Mouse (Mus musculus) liver, postnatal 0 days (tissue): Measurements from ENCODE around the gene Pcdh9.

Experiments used
- CTCF ChIP-seq: sonication (generic); IDR thresholded peaks from 2 replicates; pipeline ENCODE4 v1.5.1; 2016; ENCODE audit warnings: antibody characterized with exemption, low read depth
- EP300 ChIP-seq: IDR thresholded peaks from 2 replicates; pipeline ENCODE4 v1.6.1; 2016; ENCODE audit warnings: antibody characterized with exemption, low read depth, mild to moderate bottlenecking

- TF ChIP-seq CTCF, result no peak
- no peak for TF ChIP-seq EP300
Observed at GRCm38 (mm10) chr14:93102755-93103154, 787.7 kb downstream of the Pcdh9 start.
